Mouse (Mus musculus): Measurements from ENCODE around the gene Sytl2.

GRCm38 (mm10) chr7:90330200-90330599, 28.1 kb downstream of the Sytl2 start:
- TF ChIP-seq ZNF384 (IDR thresholded peaks at IDR 0.05; ENCODE audit: low read depth, low read length): no peak
- TF ChIP-seq CTCF (IDR thresholded peaks at IDR 0.05 in 2 of 3, conservative IDR thresholded peaks at IDR 0.05 in 1 of 3; ENCODE audit: control insufficient read depth in 1 of 3, insufficient read depth in 1 of 3, low read depth in 2 of 3, low read length in 3 of 3, poor library complexity in 1 of 3, severe bottlenecking in 1 of 3): no peak
- TF ChIP-seq MYB (IDR thresholded peaks at IDR 0.05; ENCODE audit: low read depth, low read length): no peak
- TF ChIP-seq CHD2 (IDR thresholded peaks at IDR 0.05; ENCODE audit: low read length): no peak
- no peak for TF ChIP-seq MAFK (IDR thresholded peaks at IDR 0.05; ENCODE audit: borderline replicate concordance, low read depth, low read length)
- no peak for TF ChIP-seq EP300 (IDR thresholded peaks at IDR 0.05; ENCODE audit: low read depth in 1 of 2, low read length in 2 of 2)
- TF ChIP-seq SMC3 (IDR thresholded peaks at IDR 0.05; ENCODE audit: low read depth, low read length): no peak
- TF ChIP-seq GATA1 (IDR thresholded peaks at IDR 0.05; ENCODE audit: low read depth, low read length): no peak
